Mouse (Mus musculus) heart, postnatal 0 days (tissue): ENCODE measurements at regions not wholly inside any gene's neighbourhood (a gene's known extent, or its start where the extent isn't known, plus 50 kb on each side); places are given as distances from the start of the nearest gene placed in this dataset.
A peak's percentile ranks its signal among the peaks of the same experiment; 100 is the strongest.
"Not testable (repeated sequence)": the region's sequence is repeated elsewhere in the genome, so short reads cannot be mapped to it uniquely, and the experiment has no call there.

ENCODE experiments used
- ATAC-seq: fragments of 200-750 bp; cut with Nextera tagmentation; 2 replicates; pipeline ENCODE4 v1.8.0; 2017; ENCODE audit warnings: low read depth, moderate number of reproducible peaks, moderate library complexity; ENCODE audit not compliant: insufficient read depth
- DNase-seq: peaks from one replicate; pipeline ENCODE4 v3.0.0-alpha.2; 2016; ENCODE audit warnings: low spot score
- H3K27ac ChIP-seq: fragments of 300-500 bp; sonication (generic); 2 replicates; pipeline ENCODE4 v1.5.1; 2014; ENCODE audit warnings: low read depth, mild to moderate bottlenecking
- H3K27me3 ChIP-seq: fragments of 300-500 bp; sonication (generic); 2 replicates; pipeline ENCODE4 v1.6.1; 2014; ENCODE audit warnings: low read length, mixed read lengths; ENCODE audit not compliant: control insufficient read depth, insufficient read depth
- H3K36me3 ChIP-seq: fragments of 300-500 bp; sonication (generic); replicated peaks from 2 replicates; pipeline ENCODE4 v1.6.1; 2014; ENCODE audit warnings: low read length, mixed read lengths; ENCODE audit not compliant: control insufficient read depth, insufficient read depth
- H3K4me1 ChIP-seq: fragments of 300-500 bp; sonication (generic); 2 replicates; pipeline ENCODE4 v1.6.1; 2014; ENCODE audit warnings: antibody characterized with exemption; ENCODE audit not compliant: control insufficient read depth, insufficient read depth
- H3K4me2 ChIP-seq: fragments of 300-500 bp; sonication (generic); 2 replicates; pipeline ENCODE4 v1.6.1; 2014; ENCODE audit warnings: low read depth, mild to moderate bottlenecking, low read length, moderate library complexity
- H3K4me3 ChIP-seq: fragments of 300-500 bp; sonication (generic); 2 replicates; pipeline ENCODE4 v1.5.1; 2014; ENCODE audit warnings: low read depth, low read length
- H3K9ac ChIP-seq: fragments of 300-500 bp; sonication (generic); replicated peaks from 2 replicates; pipeline ENCODE4 v1.6.1; 2014; ENCODE audit warnings: low read depth, low read length, mixed read lengths
- H3K9me3 ChIP-seq: fragments of 300-500 bp; sonication (generic); replicated peaks from 2 replicates; pipeline ENCODE4 v1.6.1; 2016; ENCODE audit warnings: low read length; ENCODE audit not compliant: control insufficient read depth
- CTCF ChIP-seq: IDR thresholded peaks from 2 replicates; pipeline ENCODE4 v1.5.1; 2016; ENCODE audit warnings: antibody characterized with exemption, control low read depth, low read depth
- EP300 ChIP-seq: IDR thresholded peaks from 2 replicates; pipeline ENCODE4 v1.6.1; 2016; ENCODE audit warnings: antibody characterized with exemption, low read depth
- WGBS: fragments of 180-500 bp; shearing (Covaris S2); extraction: QIAGEN DNeasy Blood & Tissue Kit; methylation state at CpG from one replicate; pipeline ENCODE4 v1.1.7; 2014; 5-methylcytosine and 5-hydroxymethylcytosine counted together

- H3K27ac ChIP-seq, result no peak overlapping the region
- H3K4me1 ChIP-seq, result no peaks in the 10 kb centered on the region
- no peak overlapping the region for H3K4me2 ChIP-seq
- H3K36me3 ChIP-seq, result no peaks in the 10 kb centered on the region
- H3K9me3 ChIP-seq, result no peaks in the 10 kb centered on the region
- WGBS, result 54% methylated on average over 1 of the region's 1 CpGs
- TF ChIP-seq EP300 (no peak), CTCF (no peak)
- no peaks in the 10 kb centered on the region for H3K27me3 ChIP-seq
- no peak overlapping the region for H3K4me3 ChIP-seq
- DNase-seq (no peak), ATAC-seq (no peak)
- no peak overlapping the region for H3K9ac ChIP-seq
Observed at GRCm38 (mm10) chr6:14456394-14456793, 298.7 kb downstream of the Ppp1r3a start.

- not testable (repeated sequence) for H3K27me3 ChIP-seq, H3K4me1 ChIP-seq, H3K4me3 ChIP-seq, H3K4me2 ChIP-seq, H3K36me3 ChIP-seq, H3K27ac ChIP-seq, H3K9ac ChIP-seq, DNase-seq, ATAC-seq, H3K9me3 ChIP-seq
- whole genome bisulfite sequencing, result 73% methylated on average over 3 of the region's 3 CpGs
Observed at GRCm38 (mm10) chr6:14453321-14453720, 301.8 kb downstream of the Ppp1r3a start.

GRCm38 (mm10) chr6:14431751-14432150 lies 323.3 kb downstream of the Ppp1r3a start:
- ATAC-seq (no peak), DNase-seq (no peak)
- Histone ChIP-seq H3K4me1 (no peaks in the 10 kb centered on the region), H3K9ac (no peak overlapping the region), H3K4me3 (no peak overlapping the region), H3K36me3 (no peaks in the 10 kb centered on the region), H3K4me2 (no peak overlapping the region), H3K9me3 (no peaks in the 10 kb centered on the region), H3K27me3 (no peaks in the 10 kb centered on the region), H3K27ac (no peak overlapping the region)
- 78% methylated on average over 1 of the region's 1 CpGs for WGBS
- TF ChIP-seq EP300 (no peak), CTCF (no peak)

- H3K27ac ChIP-seq, result no peak overlapping the region
- no peak overlapping the region for H3K4me2 ChIP-seq
- TF ChIP-seq CTCF (no peak), EP300 (no peak)
- DNase-seq (peak; percentile 5), ATAC-seq (peak; percentile 44; the same call in 1 of the 2 replicates)
- H3K36me3 ChIP-seq, result no peaks in the 10 kb centered on the region
- WGBS, result 40% methylated on average over 4 of the region's 4 CpGs
- H3K9me3 ChIP-seq, result no peaks in the 10 kb centered on the region
- no peaks in the 10 kb centered on the region for H3K4me1 ChIP-seq
- no peak overlapping the region for H3K9ac ChIP-seq
- H3K27me3 ChIP-seq, result no peaks in the 10 kb centered on the region
- H3K4me3 ChIP-seq, result no peak overlapping the region
Observed at GRCm38 (mm10) chr6:14409772-14410171, 345.3 kb downstream of the Ppp1r3a start.

- WGBS, result 76% methylated on average over 1 of the region's 1 CpGs
- no peak for ATAC-seq
Observed at GRCm38 (mm10) chr6:14407754-14408153, 347.3 kb downstream of the Ppp1r3a start.

GRCm38 (mm10) chr6:14358280-14358679 lies 396.8 kb downstream of the Ppp1r3a start:
- no peak overlapping the region for H3K9ac ChIP-seq
- no peak for ATAC-seq
- H3K4me1 ChIP-seq, result no peaks in the 10 kb centered on the region
- H3K4me3 ChIP-seq, result no peak overlapping the region
- H3K27ac ChIP-seq, result no peak overlapping the region
- H3K4me2 ChIP-seq, result no peak overlapping the region
- WGBS, result 52% methylated on average over 5 of the region's 5 CpGs
- no peaks in the 10 kb centered on the region for H3K9me3 ChIP-seq
- H3K27me3 ChIP-seq, result no peaks in the 10 kb centered on the region
- no peaks in the 10 kb centered on the region for H3K36me3 ChIP-seq
- DNase-seq, result no peak
- TF ChIP-seq EP300 (no peak), CTCF (no peak)

More at GRCm38 (mm10) chr6:14407754-14408153, 347.3 kb downstream of the Ppp1r3a start:
- no peaks in the 10 kb centered on the region for H3K36me3 ChIP-seq
- no peak overlapping the region for H3K4me3 ChIP-seq
- no peaks in the 10 kb centered on the region for H3K27me3 ChIP-seq
- no peak overlapping the region for H3K27ac ChIP-seq
- no peaks in the 10 kb centered on the region for H3K9me3 ChIP-seq
- no peaks in the 10 kb centered on the region for H3K4me1 ChIP-seq
- TF ChIP-seq EP300 (no peak), CTCF (no peak)
- H3K9ac ChIP-seq, result no peak overlapping the region
- no peak for DNase-seq
- H3K4me2 ChIP-seq, result no peak overlapping the region
